Mouse (Mus musculus): ENCODE results near the gene Gm4340.
"Not testable (repeated sequence)": the region's sequence is repeated elsewhere in the genome, so short reads cannot be mapped to it uniquely, and the experiment has no call there.

Gm4340 gene

GRCm38 (mm10) chr10:104193742-104194141 lies at the start of gene Gm4340:
Gm4340 (plus strand) TSS chr10:104194042.
- DNase-seq (ENCODE audit: low read depth, low spot score), result not testable (repeated sequence)

- DNase-seq (ENCODE audit: low read depth, low spot score), result not testable (repeated sequence)
Measured at GRCm38 (mm10) chr10:104151197-104151596, 42.6 kb upstream of the Gm4340 start, which contains the start of gene Gm6763. Gm6763 (plus strand) TSS chr10:104151497.

GRCm38 (mm10) chr10:104159706-104160105 lies 34.1 kb upstream of the Gm4340 start, which contains the start of gene Gm8764:
Gm8764 (plus strand) TSS chr10:104160006.
- DNase-seq (ENCODE audit: low read depth, low spot score), result not testable (repeated sequence)

- DNase-seq (ENCODE audit: low read depth, low spot score), result not testable (repeated sequence)
Measured at GRCm38 (mm10) chr10:104168215-104168614, 25.6 kb upstream of the Gm4340 start, which contains the start of gene Gm21304. Gm21304 (plus strand) TSS chr10:104168515.

GRCm38 (mm10) chr10:104176724-104177123 lies 17.1 kb upstream of the Gm4340 start, which contains the start of gene Gm21312:
Gm21312 (plus strand) TSS chr10:104177024.
- DNase-seq (ENCODE audit: low read depth, low spot score), result not testable (repeated sequence)

- not testable (repeated sequence) for DNase-seq (ENCODE audit: low read depth, low spot score)
Measured at GRCm38 (mm10) chr10:104185233-104185632, 8.6 kb upstream of the Gm4340 start, which contains the start of gene Gm20765. Gm20765 (plus strand) TSS chr10:104185533.

- DNase-seq (ENCODE audit: low read depth, low spot score), result no peak
Measured at GRCm38 (mm10) chr10:104209655-104210054, 15.8 kb downstream of the Gm4340 start.

GRCm38 (mm10) chr10:104210268-104210990 lies 16.6 kb downstream of the Gm4340 start:
- no peak for DNase-seq (ENCODE audit: low read depth, low spot score)

- no peak for DNase-seq (ENCODE audit: low read depth, low spot score)
Measured at GRCm38 (mm10) chr10:104214527-104214926, 20.7 kb downstream of the Gm4340 start.

GRCm38 (mm10) chr10:104220303-104221021 lies 26.6 kb downstream of the Gm4340 start:
- no peak for DNase-seq (ENCODE audit: low read depth, low spot score)
